Mouse (Mus musculus) small intestine, adult 2 months (tissue): ENCODE data around the gene Grk3. TPM values are rescaled to one million over a fixed set of nuclear protein-coding genes. Genes with fewer than 3 reads are reported as not detected.

Experiments
- H3K27ac ChIP-seq: fragments of 200-500 bp; 2 replicates; pipeline ENCODE4 v1.5.1; 2012; ENCODE audit warnings: low read depth, low read length, control low read depth, inconsistent platforms; ENCODE audit not compliant: insufficient read depth
- H3K27me3 ChIP-seq: fragments of 200-500 bp; 2 replicates; pipeline ENCODE4 v1.6.1; 2012; ENCODE audit warnings: mild to moderate bottlenecking, moderate library complexity, low read length, inconsistent platforms; ENCODE audit not compliant: control insufficient read depth, insufficient read depth
- H3K36me3 ChIP-seq: fragments of 200-500 bp; 2 replicates; pipeline ENCODE4 v1.6.1; 2012; ENCODE audit warnings: mild to moderate bottlenecking, low read length, control low read depth, inconsistent platforms; ENCODE audit not compliant: control insufficient read depth, insufficient read depth
- H3K4me1 ChIP-seq: fragments of 200-500 bp; 2 replicates; pipeline ENCODE4 v1.6.1; 2012; ENCODE audit warnings: low read length, inconsistent platforms, mixed read lengths; ENCODE audit not compliant: control insufficient read depth, insufficient read depth, insufficient read length
- H3K4me3 ChIP-seq: fragments of 200-500 bp; 2 replicates; pipeline ENCODE4 v1.5.1; 2012; ENCODE audit warnings: low read depth, mild to moderate bottlenecking, control low read depth, inconsistent platforms, low read length, moderate library complexity
- CTCF ChIP-seq: fragments of 200-500 bp; IDR thresholded peaks from 2 replicates; pipeline ENCODE4 v1.5.1; 2012; ENCODE audit warnings: low read depth, mild to moderate bottlenecking, control low read depth, inconsistent platforms, low read length, moderate library complexity, mixed read lengths; ENCODE audit not compliant: insufficient replicate concordance, insufficient read length; ENCODE audit errors: extremely low read depth
- POLR2A ChIP-seq: fragments of 200-500 bp; IDR thresholded peaks from 2 replicates; pipeline ENCODE4 v1.6.1; 2012; ENCODE audit warnings: low read depth, mild to moderate bottlenecking, control low read depth, inconsistent platforms, low read length, moderate library complexity
- whole genome bisulfite sequencing: fragments of 180-500 bp; shearing (Covaris S2); methylation state at CpG from one replicate; pipeline ENCODE4 v1.1.7; 2018; 5-methylcytosine and 5-hydroxymethylcytosine counted together
- polyA plus RNA-seq: library from polyadenylated mRNA; depleted of rRNA; stranded (reverse); fragments of >200 nt; gene quantifications from 2 replicates; pipeline ENCODE4 v1.2.3, GENCODE M21; 2012

The Grk3 gene
- polyA plus RNA-seq, 1 experiment = 4.4 TPM

GRCm38 (mm10) chr5:112925422-112925821, 90.2 kb downstream of the Grk3 start:
- TF ChIP-seq POLR2A (no peak), CTCF (no peak)
- Histone ChIP-seq H3K27me3 (no peaks in the 10 kb centered on the region), H3K27ac (no peak overlapping the region), H3K4me1 (peaks cover 14% of the 10 kb centered on the region), H3K36me3 (no peaks in the 10 kb centered on the region), H3K4me3 (no peak overlapping the region)
- 95% methylated on average over 5 of the region's 5 CpGs for WGBS

- Histone ChIP-seq H3K27ac (no peak overlapping the region), H3K36me3 (no peaks in the 10 kb centered on the region), H3K4me3 (no peak overlapping the region), H3K27me3 (no peaks in the 10 kb centered on the region), H3K4me1 (peaks cover 14% of the 10 kb centered on the region)
- 70% methylated on average over 8 of the region's 8 CpGs for WGBS
- TF ChIP-seq POLR2A = no peak
- TF ChIP-seq CTCF = no peak
Measured at GRCm38 (mm10) chr5:112924806-112925205, 90.8 kb downstream of the Grk3 start.

- H3K27ac ChIP-seq = no peak overlapping the region
- peaks cover 14% of the 10 kb centered on the region for H3K4me1 ChIP-seq
- WGBS = 97% methylated on average over 14 of the region's 14 CpGs
Measured at GRCm38 (mm10) chr5:112923841-112924240, 91.8 kb downstream of the Grk3 start.

GRCm38 (mm10) chr5:112921914-112922313, 93.7 kb downstream of the Grk3 start:
- H3K4me1 ChIP-seq = peaks cover 14% of the 10 kb centered on the region
- H3K27me3 ChIP-seq = no peaks in the 10 kb centered on the region
- H3K4me3 ChIP-seq = no peak overlapping the region
- no peak overlapping the region for H3K27ac ChIP-seq
- no peak for TF ChIP-seq CTCF
- TF ChIP-seq POLR2A = no peak
- no peaks in the 10 kb centered on the region for H3K36me3 ChIP-seq

More at GRCm38 (mm10) chr5:112923841-112924240, 91.8 kb downstream of the Grk3 start:
- Histone ChIP-seq H3K36me3 (no peaks in the 10 kb centered on the region), H3K27me3 (no peaks in the 10 kb centered on the region), H3K4me3 (no peak overlapping the region)
- TF ChIP-seq CTCF (no peak), POLR2A (no peak)

- TF ChIP-seq POLR2A (no peak), CTCF (no peak)
- Histone ChIP-seq H3K4me1 (peaks cover 6% of the 10 kb centered on the region; the same call in 1 of the 2 replicates), H3K4me3 (no peak overlapping the region), H3K36me3 (peaks cover 4% of the 10 kb centered on the region; the same call in 1 of the 2 replicates), H3K27ac (no peak overlapping the region), H3K27me3 (no peaks in the 10 kb centered on the region)
- WGBS = 94% methylated on average over 5 of the region's 5 CpGs
Measured at GRCm38 (mm10) chr5:112910381-112910780, 105.2 kb downstream of the Grk3 start.

GRCm38 (mm10) chr5:112908169-112908614, 107.4 kb downstream of the Grk3 start:
- Histone ChIP-seq H3K4me1 (peaks cover 6% of the 10 kb centered on the region; the same call in 1 of the 2 replicates), H3K27ac (no peak overlapping the region), H3K36me3 (no peaks in the 10 kb centered on the region), H3K4me3 (no peak overlapping the region), H3K27me3 (no peaks in the 10 kb centered on the region)
- TF ChIP-seq CTCF (no peak), POLR2A (no peak)
- WGBS = 50% methylated on average over 2 of the region's 2 CpGs

- TF ChIP-seq POLR2A (no peak), CTCF (no peak)
- Histone ChIP-seq H3K27ac (no peak overlapping the region), H3K4me3 (no peak overlapping the region), H3K36me3 (no peaks in the 10 kb centered on the region), H3K27me3 (no peaks in the 10 kb centered on the region), H3K4me1 (peaks cover 2% of the 10 kb centered on the region; the same call in 1 of the 2 replicates)
- WGBS = 64% methylated on average over 6 of the region's 6 CpGs
Measured at GRCm38 (mm10) chr5:112907504-112907903, 108.1 kb downstream of the Grk3 start.
